Mouse (Mus musculus) adrenal gland, adult (tissue): Measurements from ENCODE around the gene Olfr883.

ENCODE experiments used
- DNase-seq, 2 experiments: peaks; one replicate each; pipeline ENCODE4 v3.0.0; 2022 to 2023; ENCODE audit warnings: low spot score in 1 of 2; ENCODE audit not compliant: inconsistent age in 2 of 2

Olfr883 gene

DNA sequence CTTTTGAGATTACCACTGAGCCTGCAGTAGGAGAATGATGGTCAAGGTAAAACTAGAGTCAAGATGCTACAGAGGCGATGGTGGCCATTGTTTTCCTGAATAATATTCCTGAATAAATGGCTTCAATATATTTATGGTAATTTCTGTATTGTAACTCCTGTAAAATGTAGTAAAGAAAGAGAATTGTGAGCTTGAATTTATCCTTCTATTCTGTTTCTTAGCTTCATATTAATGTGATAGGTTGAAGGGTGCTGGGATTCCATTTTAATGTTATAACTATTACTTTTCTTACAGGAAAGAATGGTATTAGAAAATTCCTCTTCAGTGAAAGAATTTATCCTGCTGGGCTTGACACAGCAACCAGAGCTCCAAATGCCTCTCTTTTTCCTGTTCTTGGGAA, at the start of gene Olfr883:
TSS of gene Olfr883 (plus strand) at position 301 of the 400 bp plus-strand sequence.
- no peak for DNase-seq

- DNase-seq = no peak
These were observed 34.1 kb upstream of the Olfr883 start, which contains the start of gene Olfr881 for GRCm38 (mm10) chr9:37991525-37991924. Olfr881 (plus strand) TSS chr9:37991825.

DNA sequence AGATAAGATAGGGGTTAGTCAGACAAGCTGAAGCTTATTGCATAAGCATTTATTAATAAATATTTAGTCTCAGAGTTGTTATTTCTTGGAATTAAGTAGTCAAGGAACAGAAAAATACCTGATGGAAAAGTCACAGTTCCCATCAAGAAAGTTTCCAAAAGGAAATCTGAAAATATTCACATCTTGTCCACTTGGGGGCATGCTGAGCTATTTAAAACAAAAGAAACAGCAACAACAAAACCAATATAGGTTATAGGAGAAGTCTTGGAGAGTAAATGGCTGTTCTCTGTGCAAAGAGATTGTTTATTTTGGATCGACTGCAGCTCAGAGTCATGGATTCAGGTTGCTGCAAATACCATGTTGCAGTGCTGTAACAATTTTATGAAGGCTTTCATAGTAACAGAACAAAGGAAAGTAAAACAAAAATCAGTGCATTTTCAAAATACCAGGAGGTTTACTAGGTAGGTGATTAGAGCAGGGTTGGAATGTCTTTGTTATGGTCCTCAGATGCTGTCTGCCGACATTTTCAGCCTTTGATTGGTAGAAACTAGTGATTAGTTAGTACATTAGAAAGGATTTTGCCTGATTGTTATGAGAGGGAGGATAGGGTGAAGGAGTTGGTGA, 26.9 kb upstream of the Olfr883 start:
- DNase-seq = no peak

GRCm38 (mm10) chr9:38000021-38000420, 25.6 kb upstream of the Olfr883 start:
- no peak for DNase-seq

- no peak for DNase-seq
These were observed 20.6 kb downstream of the Olfr883 start, which contains the start of gene Olfr884 for GRCm38 (mm10) chr9:38046255-38046654. Olfr884 (plus strand) TSS chr9:38046555.

GRCm38 (mm10) chr9:38061022-38061421, 35.4 kb downstream of the Olfr883 start, which contains the start of gene Olfr885:
Olfr885 (plus strand) TSS chr9:38061322.
- no peak for DNase-seq
